Mouse (Mus musculus) CH12.LX (cell line): ENCODE data around the gene Trpm3. TPM values are rescaled to one million over a fixed set of nuclear protein-coding genes. Genes with fewer than 3 reads are reported as not detected.
A peak's percentile ranks its signal among the peaks of the same experiment; 100 is the strongest.

Experiments used
- DNase-seq: peaks from one replicate; pipeline ENCODE4 v3.0.0-alpha.2; 2013; ENCODE audit errors: extremely low read depth
- H3K27ac ChIP-seq: 2 replicates; pipeline ENCODE4 v1.5.1; 2012; ENCODE audit warnings: low read depth, mild to moderate bottlenecking, control low read depth, moderate library complexity; ENCODE audit not compliant: insufficient read depth
- H3K27me3 ChIP-seq: replicated peaks from 2 replicates; pipeline ENCODE3; 2012; ENCODE audit warnings: inconsistent platforms
- H3K36me3 ChIP-seq, 2 experiments: replicated peaks in 1 of 2; 2 replicates each; pipeline versions ENCODE3 to v1.6.1; 2012; ENCODE audit warnings: inconsistent platforms in 1 of 2, low read length in 1 of 2, mild to moderate bottlenecking in 1 of 2, mixed read lengths in 1 of 2, moderate library complexity in 1 of 2; ENCODE audit not compliant: control insufficient read depth in 1 of 2, insufficient read depth in 1 of 2
- H3K4me1 ChIP-seq, 2 experiments: 2 replicates each; pipeline ENCODE4 v1.6.1; 2012; ENCODE audit warnings: inconsistent platforms in 1 of 2, moderate library complexity in 1 of 2; ENCODE audit not compliant: insufficient read depth in 2 of 2, control insufficient read depth in 1 of 2
- H3K4me2 ChIP-seq: 2 replicates; pipeline ENCODE4 v1.6.1; 2012; ENCODE audit warnings: low read depth, mild to moderate bottlenecking, control low read depth; ENCODE audit not compliant: poor library complexity, insufficient read depth, severe bottlenecking
- H3K4me3 ChIP-seq, 3 experiments: fragments of 150-350 bp in 1 of 3; sonication (generic) in 1 of 3; replicated peaks in 1 of 3; 2 replicates each; pipeline versions ENCODE3 to v1.5.1; 2011 to 2012; ENCODE audit warnings: low read depth in 2 of 3, low read length in 2 of 3, mild to moderate bottlenecking in 2 of 3, moderate library complexity in 2 of 3, control low read depth in 1 of 3, improper control_type of control experiment in 1 of 3, inconsistent platforms in 1 of 3, mixed read lengths in 1 of 3; ENCODE audit not compliant: poor library complexity in 1 of 3
- H3K79me2 ChIP-seq: replicated peaks from 2 replicates; pipeline ENCODE4 v1.6.1; 2012; ENCODE audit warnings: mild to moderate bottlenecking, moderate library complexity; ENCODE audit not compliant: control insufficient read depth, poor library complexity, insufficient read depth, severe bottlenecking; ENCODE audit errors: extremely low read depth
- H3K9ac ChIP-seq: 2 replicates; pipeline ENCODE4 v1.6.1; 2012; ENCODE audit warnings: low read depth, mild to moderate bottlenecking, control low read depth, moderate library complexity; ENCODE audit not compliant: insufficient read depth
- H3K9me3 ChIP-seq: replicated peaks from 2 replicates; pipeline ENCODE3; 2012; ENCODE audit warnings: low read length, inconsistent platforms, mixed read lengths
- BHLHE40 ChIP-seq: IDR thresholded peaks from 2 replicates; pipeline ENCODE4 v1.6.1; 2011; ENCODE audit warnings: mild to moderate bottlenecking, low read depth, low read length, improper control_type of control experiment
- CTCF ChIP-seq, 2 experiments: IDR thresholded peaks in 1 of 2; conservative IDR thresholded peaks in 1 of 2; 2 replicates each; pipeline ENCODE4 v1.5.1; 2011 to 2012; ENCODE audit warnings: low read depth in 2 of 2, low read length in 2 of 2, improper control_type of control experiment in 1 of 2, inconsistent platforms in 1 of 2, mild to moderate bottlenecking in 1 of 2, moderate library complexity in 1 of 2
- ELF1 ChIP-seq: IDR thresholded peaks from 2 replicates; pipeline ENCODE4 v1.6.1; 2014; ENCODE audit warnings: low read depth, mild to moderate bottlenecking, inconsistent platforms, low read length, improper control_type of control experiment
- ETS1 ChIP-seq: conservative IDR thresholded peaks from 2 replicates; pipeline ENCODE4 v1.6.1; 2012; ENCODE audit warnings: low read depth, mild to moderate bottlenecking, inconsistent platforms, low read length, improper control_type of control experiment, moderate library complexity
- IRF4 ChIP-seq: IDR thresholded peaks from 2 replicates; pipeline ENCODE4 v1.6.1; 2014; ENCODE audit warnings: low read depth, mild to moderate bottlenecking, inconsistent platforms, low read length, improper control_type of control experiment
- JUN ChIP-seq: IDR thresholded peaks from 2 replicates; pipeline ENCODE4 v1.6.1; 2011; ENCODE audit warnings: low read depth, mild to moderate bottlenecking, low read length, improper control_type of control experiment, moderate library complexity; ENCODE audit not compliant: insufficient read depth
- JUND ChIP-seq: conservative IDR thresholded peaks from 2 replicates; pipeline ENCODE4 v1.6.1; 2011; ENCODE audit warnings: low read depth, low read length, improper control_type of control experiment
- MAFK ChIP-seq: IDR thresholded peaks from 2 replicates; pipeline ENCODE4 v1.6.1; 2011; ENCODE audit warnings: low read length, improper control_type of control experiment; ENCODE audit not compliant: insufficient replicate concordance
- MYC ChIP-seq: IDR thresholded peaks from 2 replicates; pipeline ENCODE4 v1.6.1; 2011; ENCODE audit warnings: low read depth, mild to moderate bottlenecking, improper control_type of control experiment, low read length
- NELFE ChIP-seq: IDR thresholded peaks from 2 replicates; pipeline ENCODE4 v1.6.1; 2011; ENCODE audit warnings: low read depth, low read length, improper control_type of control experiment
- POLR2A ChIP-seq: IDR thresholded peaks from 2 replicates; pipeline ENCODE4 v1.6.1; 2011; ENCODE audit warnings: low read depth, mild to moderate bottlenecking, improper control_type of control experiment, low read length
- RAD21 ChIP-seq: IDR thresholded peaks from 2 replicates; pipeline ENCODE4 v1.6.1; 2011; ENCODE audit warnings: low read depth, mild to moderate bottlenecking, low read length, improper control_type of control experiment, moderate library complexity
- RCOR1 ChIP-seq: conservative IDR thresholded peaks from 2 replicates; pipeline ENCODE4 v1.6.1; 2012; ENCODE audit warnings: low read depth, mild to moderate bottlenecking, inconsistent platforms, low read length, improper control_type of control experiment
- SMC3 ChIP-seq: IDR thresholded peaks from 2 replicates; pipeline ENCODE4 v1.6.1; 2011; ENCODE audit warnings: low read depth, low read length, improper control_type of control experiment
- TCF12 ChIP-seq: IDR thresholded peaks from 2 replicates; pipeline ENCODE4 v1.6.1; 2014; ENCODE audit warnings: low read depth, mild to moderate bottlenecking, inconsistent platforms, low read length, improper control_type of control experiment
- USF2 ChIP-seq: conservative IDR thresholded peaks from 2 replicates; pipeline ENCODE4 v1.6.1; 2011; ENCODE audit warnings: low read depth, low read length, improper control_type of control experiment
- ZC3H11A ChIP-seq: IDR thresholded peaks from 2 replicates; pipeline ENCODE4 v1.6.1; 2012; ENCODE audit warnings: low read depth, mild to moderate bottlenecking, inconsistent platforms, low read length, improper control_type of control experiment
- ZNF384 ChIP-seq: IDR thresholded peaks from 2 replicates; pipeline ENCODE4 v1.6.1; 2012; ENCODE audit warnings: low read depth, low read length, improper control_type of control experiment, inconsistent platforms
- dilution Hi-C: fragments of 300-500 bp; cut with MboI; formaldehyde crosslinking; loops from 2 replicates; pipeline ENCODE4 v1.14.3; 2020; ENCODE audit warnings: low sequenced_read_pairs; ENCODE audit not compliant: extremely low pct_unique_long_range_greater_than_20kb, extremely low pct_ligation_motif_present
- in situ Hi-C: fragments of 300-500 bp; cut with MboI; formaldehyde crosslinking; loops from 3 replicates; pipeline ENCODE4 v1.14.3; 2019; ENCODE audit warnings: low sequenced_read_pairs, low pct_ligation_motif_present, low pct_unique_long_range_greater_than_20kb, mixed read lengths
- polyA plus RNA-seq: library from polyadenylated mRNA; unstranded; fragments of >175 nt; gene quantifications from 2 replicates; pipeline ENCODE4 v1.2.1, GENCODE M21; 2012; ENCODE audit warnings: low read depth; ENCODE audit not compliant: insufficient read length
- total RNA-seq, 2 experiments: library from RNA; depleted of rRNA; stranded (reverse); fragments of 300-350 nt in 1 of 2; fragments of >200 nt in 1 of 2; gene quantifications; 2 replicates each; pipeline ENCODE4 v1.2.3; 2012 to 2014

Trpm3 gene
- total and polyA plus RNA-seq, 3 experiments: 0.01 TPM; not detected in 2

DNA sequence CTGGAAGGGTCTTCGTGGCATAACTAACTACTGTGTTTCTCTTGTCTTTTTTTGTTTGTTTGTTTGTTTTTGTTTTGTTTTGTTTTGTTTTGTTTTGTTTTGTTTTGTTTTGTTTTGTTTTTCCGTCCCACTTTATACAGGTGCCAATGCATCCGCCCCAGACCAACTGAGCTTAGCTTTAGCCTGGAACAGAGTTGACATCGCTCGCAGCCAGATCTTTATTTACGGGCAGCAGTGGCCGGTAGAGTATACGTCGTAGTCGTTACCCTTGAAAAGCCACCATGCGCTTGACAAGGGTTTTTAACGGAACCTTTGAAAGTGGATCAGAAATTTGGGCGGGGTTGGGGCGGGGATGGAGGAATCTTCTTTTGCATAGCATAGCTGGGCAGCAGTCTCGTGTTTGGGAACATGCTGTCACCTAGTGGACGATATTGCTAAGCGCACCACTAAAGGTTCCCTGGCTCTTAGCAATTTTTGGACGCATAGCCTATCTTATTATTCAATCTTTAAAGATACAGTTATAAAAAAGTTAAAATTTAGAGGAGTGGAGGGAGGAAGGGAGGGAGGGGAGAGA lies 745.0 kb downstream of the Trpm3 start:
- Histone ChIP-seq H3K4me1 (peaks cover 2 to 5% of the 10 kb centered on the region in 2 experiments; a peak in 3 of 4 replicates), H3K79me2 (no peaks in the 10 kb centered on the region), H3K36me3 (no peaks in the 10 kb centered on the region), H3K9me3 (no peaks in the 10 kb centered on the region), H3K9ac (no peak overlapping the region), H3K4me3 (no peak overlapping the region), H3K4me2 (peak overlapping the region; percentile 91), H3K27me3 (no peaks in the 10 kb centered on the region), H3K27ac (no peak overlapping the region)
- dilution Hi-C loops (no loop called here), in situ Hi-C loops (loop anchor here (25.0 kb wide), 2 partner anchors 322 to 547 kb away; no protein-coding TSS in a partner anchor)
- peak; percentile 80 for DNase-seq
- TF ChIP-seq CTCF (conservative IDR thresholded peaks at IDR 0.05 in 1 of 2, IDR thresholded peaks at IDR 0.05 in 1 of 2; ENCODE audit: low read depth in 2 of 2, low read length in 2 of 2) (peak; percentile 64 to 83), MAFK (no peak), MYC (peak; percentile 52; the same call in 1 of the 2 replicates), POLR2A (0 out of 2 replicates have a peak, but pooled peaks have one; percentile 19), ZC3H11A (0 out of 2 replicates have a peak, but pooled peaks have one; percentile 15), USF2 (no peak), RAD21 (peak; percentile 82), NELFE (peak; percentile 38; the same call in 1 of the 2 replicates), SMC3 (peak; percentile 60), ZNF384 (no peak)
- TF ChIP-seq, all 38 proteins: peak for 7

DNA sequence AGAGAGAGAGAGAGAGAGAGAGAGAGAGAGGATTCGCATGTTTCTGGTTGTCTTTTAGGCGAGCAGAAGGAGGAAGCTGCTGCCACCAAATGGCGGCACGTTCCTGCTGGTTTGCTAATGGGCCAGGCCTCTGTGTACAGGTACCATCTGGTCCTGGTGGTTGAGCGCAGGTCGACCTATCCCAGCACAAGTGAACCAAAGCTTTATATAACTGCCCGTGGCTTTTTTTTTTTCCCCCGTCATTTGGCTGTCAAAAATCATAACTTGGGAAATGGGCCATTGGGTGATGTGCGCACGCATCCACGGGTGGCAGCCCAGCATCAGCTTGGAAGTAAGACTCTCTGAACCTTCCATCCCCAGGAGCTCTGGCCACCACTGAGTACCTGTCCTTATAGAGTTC lies 745.5 kb downstream of the Trpm3 start:
- Histone ChIP-seq H3K9ac (no peak overlapping the region), H3K4me1 (peaks cover 2 to 5% of the 10 kb centered on the region in 2 experiments; a peak in 3 of 4 replicates), H3K27me3 (no peaks in the 10 kb centered on the region), H3K9me3 (no peaks in the 10 kb centered on the region)
- peak; percentile 36 for DNase-seq
- peak; percentile 51 for TF ChIP-seq BHLHE40
- no peak for TF ChIP-seq JUN
- TF ChIP-seq, all 38 proteins: peak for 1
- Histone ChIP-seq H3K27ac (no peak overlapping the region), H3K4me2 (peak overlapping the region; percentile 47), H3K79me2 (no peaks in the 10 kb centered on the region), H3K36me3 (no peaks in the 10 kb centered on the region), H3K4me3 (no peak overlapping the region)
- in situ Hi-C loops: loop anchor here (25.0 kb wide), 2 partner anchors 322 to 547 kb away; no protein-coding TSS in a partner anchor
- dilution Hi-C loops: no loop called here

- Histone ChIP-seq H3K9ac (no peak overlapping the region), H3K27ac (no peak overlapping the region), H3K4me2 (no peak overlapping the region), H3K27me3 (no peaks in the 10 kb centered on the region), H3K9me3 (no peaks in the 10 kb centered on the region), H3K79me2 (no peaks in the 10 kb centered on the region), H3K36me3 (no peaks in the 10 kb centered on the region), H3K4me3 (no peak overlapping the region), H3K4me1 (peaks cover 2 to 5% of the 10 kb centered on the region in 2 experiments; a peak in 3 of 4 replicates)
- dilution Hi-C loops (no loop called here), in situ Hi-C loops (loop anchor here (25.0 kb wide), 2 partner anchors 323 to 548 kb away; no protein-coding TSS in a partner anchor)
- TF ChIP-seq RCOR1: no peak
- no peak for TF ChIP-seq JUN
- no peak for TF ChIP-seq BHLHE40
- no peak for TF ChIP-seq ZC3H11A
- no peak for TF ChIP-seq IRF4
- TF ChIP-seq JUND: no peak
- TF ChIP-seq ELF1: no peak
- TF ChIP-seq ETS1: no peak
- no peak for TF ChIP-seq TCF12
- no peak for DNase-seq
These were observed 746.2 kb downstream of the Trpm3 start for GRCm38 (mm10) chr19:22885051-22885450.
